Mouse (Mus musculus): Measurements from ENCODE around the gene Dach1. TPM values are rescaled to one million over a fixed set of nuclear protein-coding genes. Genes with fewer than 3 reads are reported as not detected.

Dach1 gene
- 1 to 10 TPM; 4.3 to 6.1 TPM for total RNA-seq (2021)

- intact Hi-C loops (cut with DNase I), result no loop called here
- peak in 1 of 2 experiments; percentile 10 for DNase-seq (ENCODE audit: low spot score in 2 of 2)
Measured at GRCm38 (mm10) chr14:98169421-98170076, at the start of gene Dach1. Gene Dach1, minus strand, starts transcription at chr14:98169765.

DNA sequence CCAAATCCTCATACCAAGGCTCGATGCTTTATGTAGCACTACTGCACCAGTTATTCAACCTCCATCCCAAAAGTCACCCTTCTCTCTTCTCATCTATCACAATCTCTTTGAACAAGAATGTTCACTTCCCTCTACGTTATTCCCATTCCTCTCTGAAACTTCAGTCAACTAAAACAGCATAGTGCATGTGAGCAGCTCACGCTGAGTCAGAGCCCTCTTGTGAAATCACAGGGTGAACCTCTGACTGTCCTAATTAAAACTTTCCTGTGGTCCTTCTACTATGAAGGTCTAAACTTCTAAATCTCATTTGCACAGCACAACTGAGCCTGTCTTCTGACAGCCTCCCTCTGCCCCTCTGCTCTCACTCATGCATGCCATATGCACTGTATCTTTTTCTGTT, 30.5 kb upstream of the Dach1 start:
- no peak for DNase-seq (ENCODE audit: low spot score in 2 of 2)
- intact Hi-C loops (cut with DNase I), result no loop called here

- intact Hi-C loops (cut with DNase I), result loop anchor here (5.0 kb wide), 1 partner anchor 864 kb away; no protein-coding TSS in a partner anchor
- DNase-seq (ENCODE audit: low spot score in 2 of 2), result no peak
Measured at GRCm38 (mm10) chr14:98181545-98181944, 12.0 kb upstream of the Dach1 start.

- intact Hi-C loops (cut with DNase I), result no loop called here
- no peak for DNase-seq (ENCODE audit: low spot score in 2 of 2)
Measured at GRCm38 (mm10) chr14:98173831-98174230, 4.3 kb upstream of the Dach1 start.

- no peak for DNase-seq (ENCODE audit: low spot score in 2 of 2)
- intact Hi-C loops (cut with DNase I), result no loop called here
Measured at GRCm38 (mm10) chr14:98172394-98172905, 2.9 kb upstream of the Dach1 start.

DNA sequence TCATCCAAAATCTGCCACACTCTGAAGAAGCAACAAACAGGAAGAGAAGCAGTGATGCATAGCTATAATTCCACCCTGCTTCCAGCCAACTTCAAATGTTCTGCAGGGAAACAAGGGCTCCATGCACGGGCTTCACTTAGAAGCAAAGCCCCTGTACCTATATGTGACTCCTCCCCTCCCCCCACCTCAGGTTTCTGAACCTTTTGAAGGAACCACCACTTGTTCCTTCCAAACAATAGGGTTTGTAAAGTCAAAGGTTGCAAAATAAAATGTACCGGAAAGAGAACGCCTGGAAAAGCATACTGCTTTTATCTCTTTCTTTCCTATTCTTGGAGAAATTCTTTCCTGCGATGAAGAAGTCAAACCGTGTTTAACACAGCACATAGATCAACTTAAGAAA, 2.3 kb upstream of the Dach1 start:
- DNase-seq (ENCODE audit: low spot score in 2 of 2), result no peak
- intact Hi-C loops (cut with DNase I), result no loop called here

GRCm38 (mm10) chr14:98168908-98169401, 610 bp downstream of the Dach1 start:
- DNase-seq (ENCODE audit: low spot score in 2 of 2), result peak in 1 of 2 experiments; percentile 26
- intact Hi-C loops (cut with DNase I), result no loop called here

GRCm38 (mm10) chr14:98168039-98168907, 1.3 kb downstream of the Dach1 start:
- intact Hi-C loops (cut with DNase I), result no loop called here
- DNase-seq (ENCODE audit: low spot score in 2 of 2), result peak; percentile 20 to 36

DNA sequence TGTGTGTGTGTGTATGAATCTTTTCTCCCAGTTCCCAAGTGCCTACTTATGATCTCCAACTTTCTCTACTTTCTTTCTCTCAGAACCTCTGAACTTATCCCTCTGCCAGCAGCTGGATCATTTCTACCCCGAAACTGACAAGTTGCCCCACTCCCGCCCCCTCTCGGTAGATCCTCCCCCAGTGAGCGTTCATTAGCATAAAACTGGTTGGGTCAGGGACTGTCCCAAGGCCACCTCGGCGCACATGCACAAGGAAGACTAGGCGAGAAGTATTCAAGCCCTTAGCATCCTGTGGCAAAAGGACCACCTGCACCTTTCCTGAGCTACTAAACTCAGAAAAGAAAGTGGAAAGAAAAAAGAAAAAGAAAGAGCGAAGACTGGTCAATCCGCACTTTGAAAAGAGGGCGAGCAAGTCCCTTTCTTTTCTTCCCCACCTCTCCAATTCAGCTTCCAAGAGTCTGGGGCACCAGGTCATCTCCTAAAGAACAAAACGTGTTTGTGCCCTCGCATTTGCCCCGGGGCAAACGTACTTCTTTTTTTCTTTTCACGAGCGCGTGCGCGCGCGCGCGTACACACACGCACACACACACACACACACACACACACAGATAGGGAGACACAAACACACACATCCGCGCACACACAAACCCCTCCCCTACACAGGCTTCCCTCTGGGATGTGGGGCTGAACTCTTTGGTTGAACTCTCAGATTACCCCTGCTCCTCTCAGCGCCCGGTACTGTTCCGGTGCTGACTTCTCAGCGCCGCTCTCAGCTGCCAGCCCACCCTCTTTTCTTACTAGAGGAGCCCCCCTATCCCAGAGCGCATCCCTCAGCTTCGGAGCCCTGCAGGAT, 2.2 kb downstream of the Dach1 start:
- intact Hi-C loops (cut with DNase I), result no loop called here
- no peak for DNase-seq (ENCODE audit: low spot score in 2 of 2)

- DNase-seq (ENCODE audit: low spot score in 2 of 2), result no peak
- intact Hi-C loops (cut with DNase I), result no loop called here
Measured at GRCm38 (mm10) chr14:98166318-98166976, 3.1 kb downstream of the Dach1 start.

DNA sequence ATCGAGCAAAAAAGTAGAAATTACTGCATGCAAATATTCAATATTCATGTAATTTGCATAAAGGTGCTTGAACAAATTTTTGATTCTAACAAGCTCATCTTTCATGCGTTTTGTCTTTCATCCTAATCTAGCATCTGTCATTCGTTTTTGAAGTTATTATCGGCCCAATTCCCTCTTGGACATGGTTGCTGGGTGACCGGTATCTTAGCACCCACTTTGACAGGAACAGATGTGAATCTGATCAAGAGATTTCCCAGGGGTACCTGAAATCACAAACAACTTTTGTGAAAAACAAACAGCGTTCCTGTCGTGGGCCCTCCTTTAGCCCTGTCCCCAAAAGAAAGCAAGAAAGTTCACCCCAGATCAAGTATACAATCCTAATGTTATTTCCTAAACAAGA, 12.8 kb downstream of the Dach1 start:
- intact Hi-C loops (cut with DNase I), result no loop called here
- no peak for DNase-seq (ENCODE audit: low spot score in 2 of 2)

DNA sequence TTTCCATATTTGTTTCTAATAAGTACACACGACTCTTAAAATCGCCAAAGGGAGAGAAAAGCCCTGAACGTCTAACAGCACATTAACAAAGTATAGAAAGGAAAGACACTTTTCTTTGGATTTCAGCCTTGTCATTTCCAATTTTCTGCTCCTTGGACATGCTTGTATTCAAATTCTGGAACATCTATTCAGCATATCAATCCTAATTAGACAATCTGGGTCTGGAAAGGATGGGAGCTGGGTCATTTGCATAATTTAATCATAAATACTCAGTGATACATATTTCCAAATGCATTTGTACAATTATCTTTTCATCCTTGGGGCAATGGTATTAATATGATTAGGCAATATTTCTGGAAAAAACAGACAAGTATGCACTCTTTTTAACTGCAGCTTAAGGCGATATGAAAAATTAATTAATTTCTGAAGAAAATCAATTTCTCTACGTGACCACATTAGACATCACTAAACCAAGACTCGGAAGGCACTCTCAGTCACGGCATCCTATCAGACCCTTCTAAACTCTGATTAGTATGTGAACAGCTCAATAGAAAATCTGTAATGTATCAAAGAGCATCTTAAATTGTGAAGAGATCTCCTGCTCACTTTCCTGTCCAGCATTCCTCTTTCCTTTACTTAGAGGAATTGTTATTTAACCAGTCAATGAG, 13.7 kb downstream of the Dach1 start:
- intact Hi-C loops (cut with DNase I), result no loop called here
- DNase-seq (ENCODE audit: low spot score in 2 of 2), result no peak

DNA sequence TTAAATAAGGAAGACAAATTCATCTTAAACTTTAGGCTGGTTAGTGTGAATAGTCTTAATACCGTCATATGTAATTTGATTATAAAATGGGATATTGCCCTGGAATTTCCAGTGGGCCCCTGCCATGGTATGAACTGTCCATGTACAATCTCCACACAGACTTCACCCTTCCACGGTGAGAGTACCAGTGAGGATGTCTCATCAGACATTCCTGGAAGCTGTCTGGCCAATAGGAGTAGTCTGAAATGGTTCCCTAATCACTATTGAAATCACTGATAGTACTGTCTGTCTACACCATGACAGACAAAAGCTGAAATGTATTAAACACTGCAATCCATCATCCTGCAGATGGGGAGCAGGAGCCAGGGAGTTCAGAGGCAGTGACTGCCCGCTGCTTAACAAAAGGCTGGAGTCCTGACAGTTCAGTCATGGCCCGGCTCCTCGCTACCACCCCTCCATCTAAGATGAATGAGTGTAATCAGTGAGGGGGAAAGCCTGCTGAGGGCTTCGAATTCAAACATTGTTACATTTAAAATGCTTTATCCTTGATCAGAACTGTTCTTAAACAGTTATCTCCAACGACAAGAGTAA, 14.6 kb downstream of the Dach1 start:
- no peak for DNase-seq (ENCODE audit: low spot score in 2 of 2)
- intact Hi-C loops (cut with DNase I), result no loop called here

DNA sequence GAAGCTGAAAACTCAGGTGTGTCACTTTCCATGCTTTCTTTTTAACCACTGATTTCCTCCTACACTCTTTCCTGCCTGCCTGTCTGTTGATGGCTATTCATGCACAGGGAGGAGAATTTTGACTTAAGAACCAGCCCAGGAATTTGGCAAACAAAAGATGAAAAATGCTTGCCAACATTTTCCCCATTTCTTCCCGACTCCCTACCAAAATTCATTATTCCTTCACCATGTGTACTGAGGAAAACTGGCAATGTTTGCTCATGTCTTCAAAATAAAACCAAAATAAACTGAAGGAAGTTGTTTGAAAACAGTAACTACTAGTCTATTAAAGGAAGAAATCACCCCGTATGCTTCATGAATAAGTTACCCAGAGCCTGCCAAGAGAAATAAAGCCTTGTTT, 27.8 kb downstream of the Dach1 start:
- DNase-seq (ENCODE audit: low spot score in 2 of 2), result no peak
- intact Hi-C loops (cut with DNase I), result no loop called here

DNA sequence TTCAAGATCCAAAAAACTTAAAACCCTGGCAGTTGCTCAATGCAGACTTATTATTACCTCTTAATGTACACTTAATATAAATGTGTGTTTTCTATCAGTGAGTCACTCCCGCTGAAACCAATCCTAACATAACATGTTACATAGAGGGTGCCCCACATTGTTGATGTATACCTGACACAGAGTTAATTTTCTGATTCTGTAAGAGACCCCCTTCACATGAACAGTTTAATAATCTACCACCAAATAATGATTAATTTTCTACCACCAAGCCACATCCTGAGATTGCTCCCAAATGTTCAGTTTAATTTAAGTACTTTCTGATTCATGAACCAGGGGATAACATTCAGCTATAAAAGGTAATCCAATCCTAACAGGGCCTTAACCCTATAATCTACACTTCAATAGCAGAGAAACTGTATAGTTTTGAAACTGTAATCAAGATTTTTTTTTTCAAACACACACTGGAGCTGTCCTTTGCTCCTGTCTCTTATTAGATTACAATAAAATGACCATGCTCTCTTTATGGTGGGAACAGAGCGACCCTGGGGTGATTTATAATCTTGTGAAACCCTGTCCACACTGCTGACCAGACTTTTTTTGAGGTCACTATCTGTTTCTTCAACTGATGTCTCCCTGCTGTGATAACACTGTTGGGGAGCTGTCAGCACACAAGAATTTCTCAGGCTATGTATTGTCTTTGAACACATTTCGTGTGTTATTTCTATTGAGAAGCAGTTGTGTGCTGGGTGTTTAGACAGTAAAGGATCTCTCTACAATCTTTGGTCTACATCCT, 30.5 kb downstream of the Dach1 start:
- intact Hi-C loops (cut with DNase I), result no loop called here
- no peak for DNase-seq (ENCODE audit: low spot score in 2 of 2)

DNA sequence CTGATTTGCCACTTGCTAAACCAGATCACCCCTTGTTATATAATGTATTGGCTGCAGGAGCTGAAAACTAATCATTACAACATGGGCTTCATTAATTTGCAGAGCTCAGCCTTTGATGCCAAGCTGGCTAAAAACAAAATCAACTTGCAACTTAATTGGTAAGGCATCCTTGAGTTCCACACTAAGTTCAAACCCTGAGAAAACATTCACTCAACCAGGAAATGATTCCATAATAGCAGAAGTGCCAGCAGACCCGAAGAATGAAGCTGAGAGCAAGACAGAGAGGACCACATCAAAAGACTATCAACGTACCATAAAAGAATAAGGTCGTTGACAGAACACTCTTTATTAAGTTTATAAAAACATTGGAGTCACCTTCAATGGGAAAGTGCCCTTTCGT, 35.0 kb downstream of the Dach1 start:
- intact Hi-C loops (cut with DNase I), result no loop called here
- DNase-seq (ENCODE audit: low spot score in 2 of 2), result no peak

GRCm38 (mm10) chr14:98123032-98123431, 46.5 kb downstream of the Dach1 start:
- DNase-seq (ENCODE audit: low spot score in 2 of 2), result no peak
- intact Hi-C loops (cut with DNase I), result no loop called here

DNA sequence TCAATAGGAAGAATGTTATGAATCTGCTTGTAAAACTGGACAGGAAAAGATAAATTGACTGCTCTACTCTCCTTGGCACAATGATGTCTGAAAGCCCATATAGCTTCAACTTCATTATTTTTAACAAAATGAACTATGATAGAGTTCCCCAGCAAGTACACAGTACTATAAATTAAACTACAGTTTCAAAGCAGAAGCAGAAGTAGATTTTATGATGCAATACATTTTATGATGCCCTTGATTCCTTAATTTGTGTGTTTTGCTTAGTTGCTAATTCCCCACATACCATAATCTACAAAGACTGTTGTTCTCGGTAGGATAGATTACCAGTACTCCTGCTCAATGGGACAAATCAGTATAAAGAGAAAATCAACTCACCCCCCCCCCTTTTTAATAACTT, 52.9 kb downstream of the Dach1 start:
- intact Hi-C loops (cut with DNase I), result no loop called here
- no peak for DNase-seq (ENCODE audit: low spot score in 2 of 2)
